Mouse (Mus musculus) heart, embryonic 12.5 days (tissue): ENCODE results near the gene Tox2. TPM values are rescaled to one million over a fixed set of nuclear protein-coding genes. Genes with fewer than 3 reads are reported as not detected.
A peak's percentile ranks its signal among the peaks of the same experiment; 100 is the strongest.

Experiments
- ATAC-seq: fragments of 200-750 bp; cut with Nextera tagmentation; 2 replicates; pipeline ENCODE4 v1.8.0; 2017; ENCODE audit warnings: moderate TSS enrichment, moderate library complexity; ENCODE audit not compliant: insufficient number of reproducible peaks, low FRiP score
- H3K27ac ChIP-seq: fragments of 300-500 bp; sonication (generic); 2 replicates; pipeline ENCODE4 v1.5.1; 2016; ENCODE audit warnings: mild to moderate bottlenecking, moderate library complexity; ENCODE audit not compliant: poor library complexity, severe bottlenecking
- H3K27me3 ChIP-seq: fragments of 300-500 bp; sonication (generic); replicated peaks from 2 replicates; pipeline ENCODE4 v1.6.1; 2016; ENCODE audit warnings: mild to moderate bottlenecking, moderate library complexity
- H3K36me3 ChIP-seq: fragments of 300-500 bp; sonication (generic); 2 replicates; pipeline ENCODE4 v1.6.1; 2016; ENCODE audit warnings: mild to moderate bottlenecking, moderate library complexity
- H3K4me1 ChIP-seq: fragments of 300-500 bp; sonication (generic); replicated peaks from 2 replicates; pipeline ENCODE4 v1.6.1; 2016; ENCODE audit warnings: mild to moderate bottlenecking
- H3K4me2 ChIP-seq: fragments of 300-500 bp; sonication (generic); 2 replicates; pipeline ENCODE4 v1.6.1; 2016; ENCODE audit warnings: mild to moderate bottlenecking, moderate library complexity
- H3K4me3 ChIP-seq: fragments of 300-500 bp; sonication (generic); 2 replicates; pipeline ENCODE4 v1.5.1; 2016; ENCODE audit warnings: mild to moderate bottlenecking
- H3K9ac ChIP-seq: fragments of 300-500 bp; sonication (generic); 2 replicates; pipeline ENCODE4 v1.6.1; 2016; ENCODE audit warnings: mild to moderate bottlenecking, moderate library complexity
- H3K9me3 ChIP-seq: fragments of 300-500 bp; sonication (generic); replicated peaks from 2 replicates; pipeline ENCODE4 v1.6.1; 2016; ENCODE audit warnings: mild to moderate bottlenecking, moderate library complexity
- WGBS: fragments of 180-500 bp; shearing (Covaris S2); methylation state at CpG from one replicate; pipeline ENCODE4 v1.1.7; 2016; 5-methylcytosine and 5-hydroxymethylcytosine counted together
- polyA plus RNA-seq: library from polyadenylated mRNA; unstranded; fragments of >200 nt; fragmentation: Nextera tagmentation; extraction: Ambion mirVana; gene quantifications from 2 replicates; pipeline ENCODE4 v1.2.1, GENCODE M21; 2016

Gene Tox2
- polyA plus RNA-seq, 1 experiment from 2014 or later = 2.4 TPM

GRCm38 (mm10) chr2:163285335-163285734 is 82.4 kb downstream of the Tox2 start:
- H3K36me3 ChIP-seq = no peaks in the 10 kb centered on the region
- H3K9ac ChIP-seq = no peak overlapping the region
- H3K9me3 ChIP-seq = no peaks in the 10 kb centered on the region
- H3K4me3 ChIP-seq = peak overlapping the region; percentile 18
- WGBS = 10% methylated on average over 9 of the region's 9 CpGs
- peak overlapping the region; percentile 55 for H3K4me2 ChIP-seq
- peaks cover 25% of the 10 kb centered on the region for H3K4me1 ChIP-seq
- no peak for ATAC-seq
- H3K27ac ChIP-seq = no peak overlapping the region
- peaks cover 21% of the 10 kb centered on the region for H3K27me3 ChIP-seq

GRCm38 (mm10) chr2:163285762-163286161 is 82.8 kb downstream of the Tox2 start:
- H3K4me1 ChIP-seq = peaks cover 25% of the 10 kb centered on the region

GRCm38 (mm10) chr2:163288881-163289379 is 86.0 kb downstream of the Tox2 start:
- Histone ChIP-seq H3K27ac (no peak overlapping the region), H3K27me3 (peaks cover 25% of the 10 kb centered on the region), H3K9ac (no peak overlapping the region), H3K4me2 (peak overlapping the region; percentile 57), H3K9me3 (peaks cover 3% of the 10 kb centered on the region; the same call in 1 of the 2 replicates), H3K4me3 (peak overlapping the region; percentile 14; the same call in 1 of the 2 replicates), H3K4me1 (peaks cover 25% of the 10 kb centered on the region), H3K36me3 (no peaks in the 10 kb centered on the region)
- 14% methylated on average over 21 of the region's 21 CpGs for WGBS
- peak; percentile 30 for ATAC-seq

More at GRCm38 (mm10) chr2:163285762-163286161, 82.8 kb downstream of the Tox2 start:
- H3K36me3 ChIP-seq = no peaks in the 10 kb centered on the region
- no peak overlapping the region for H3K27ac ChIP-seq
- H3K9ac ChIP-seq = no peak overlapping the region
- 36% methylated on average over 7 of the region's 7 CpGs for WGBS
- H3K9me3 ChIP-seq = no peaks in the 10 kb centered on the region
- peak; percentile 55; the same call in 1 of the 2 replicates for ATAC-seq
- peak overlapping the region; percentile 18; the same call in 1 of the 2 replicates for H3K4me3 ChIP-seq
- peaks cover 25% of the 10 kb centered on the region for H3K27me3 ChIP-seq
- peak overlapping the region; percentile 55 for H3K4me2 ChIP-seq

GRCm38 (mm10) chr2:163296999-163297630 is 94.2 kb downstream of the Tox2 start:
- H3K4me2 ChIP-seq = no peak overlapping the region
- no peak for ATAC-seq
- 0 out of 2 replicates have a peak, but pooled peaks cover 4% of the 10 kb centered on the region for H3K27me3 ChIP-seq
- H3K9me3 ChIP-seq = peaks cover 3% of the 10 kb centered on the region; the same call in 1 of the 2 replicates
- H3K4me1 ChIP-seq = no peaks in the 10 kb centered on the region
- H3K9ac ChIP-seq = no peak overlapping the region
- no peak overlapping the region for H3K27ac ChIP-seq
- H3K36me3 ChIP-seq = no peaks in the 10 kb centered on the region
- H3K4me3 ChIP-seq = no peak overlapping the region
- WGBS = 60% methylated on average over 11 of the region's 11 CpGs

GRCm38 (mm10) chr2:163300069-163301060 is 97.4 kb downstream of the Tox2 start:
- no peaks in the 10 kb centered on the region for H3K36me3 ChIP-seq
- H3K4me3 ChIP-seq = no peak overlapping the region
- H3K9ac ChIP-seq = no peak overlapping the region
- H3K4me2 ChIP-seq = no peak overlapping the region
- no peak overlapping the region for H3K27ac ChIP-seq
- H3K4me1 ChIP-seq = no peaks in the 10 kb centered on the region
- 55% methylated on average over 14 of the region's 14 CpGs for WGBS
- H3K27me3 ChIP-seq = peaks cover 4% of the 10 kb centered on the region; the same call in 1 of the 2 replicates
- no peaks in the 10 kb centered on the region for H3K9me3 ChIP-seq
- no peak for ATAC-seq

GRCm38 (mm10) chr2:163301641-163302040 is 98.7 kb downstream of the Tox2 start:
- Histone ChIP-seq H3K9me3 (no peaks in the 10 kb centered on the region), H3K4me2 (no peak overlapping the region), H3K27ac (no peak overlapping the region), H3K36me3 (no peaks in the 10 kb centered on the region), H3K4me1 (no peaks in the 10 kb centered on the region), H3K9ac (no peak overlapping the region), H3K4me3 (no peak overlapping the region), H3K27me3 (peaks cover 4% of the 10 kb centered on the region; the same call in 1 of the 2 replicates)
- ATAC-seq = no peak
- 43% methylated on average over 5 of the region's 5 CpGs for WGBS

- Histone ChIP-seq H3K27me3 (peaks cover 4% of the 10 kb centered on the region; the same call in 1 of the 2 replicates), H3K4me1 (no peaks in the 10 kb centered on the region)
These were observed 100.1 kb downstream of the Tox2 start for GRCm38 (mm10) chr2:163303037-163303436.

GRCm38 (mm10) chr2:163309376-163309775 is 106.5 kb downstream of the Tox2 start:
- no peak for ATAC-seq
- Histone ChIP-seq H3K4me2 (no peak overlapping the region), H3K27ac (no peak overlapping the region), H3K36me3 (no peaks in the 10 kb centered on the region), H3K27me3 (no peaks in the 10 kb centered on the region), H3K4me3 (no peak overlapping the region), H3K9me3 (no peaks in the 10 kb centered on the region), H3K4me1 (peaks cover 5% of the 10 kb centered on the region), H3K9ac (no peak overlapping the region)
- 87% methylated on average over 17 of the region's 17 CpGs for WGBS

More at GRCm38 (mm10) chr2:163303037-163303436, 100.1 kb downstream of the Tox2 start:
- Histone ChIP-seq H3K9ac (no peak overlapping the region), H3K4me2 (no peak overlapping the region), H3K4me3 (no peak overlapping the region), H3K36me3 (no peaks in the 10 kb centered on the region), H3K9me3 (no peaks in the 10 kb centered on the region), H3K27ac (no peak overlapping the region)
- 42% methylated on average over 9 of the region's 9 CpGs for WGBS
- no peak for ATAC-seq

GRCm38 (mm10) chr2:163310163-163310688 is 107.3 kb downstream of the Tox2 start:
- Histone ChIP-seq H3K9ac (no peak overlapping the region), H3K36me3 (no peaks in the 10 kb centered on the region), H3K4me3 (no peak overlapping the region), H3K4me2 (no peak overlapping the region), H3K4me1 (peaks cover 5% of the 10 kb centered on the region), H3K27me3 (no peaks in the 10 kb centered on the region), H3K27ac (no peak overlapping the region), H3K9me3 (no peaks in the 10 kb centered on the region)
- 72% methylated on average over 11 of the region's 11 CpGs for WGBS
- no peak for ATAC-seq

- Histone ChIP-seq H3K4me3 (no peak overlapping the region), H3K9me3 (no peaks in the 10 kb centered on the region), H3K9ac (no peak overlapping the region), H3K4me1 (no peaks in the 10 kb centered on the region), H3K36me3 (no peaks in the 10 kb centered on the region), H3K27me3 (peaks cover 8% of the 10 kb centered on the region), H3K4me2 (no peak overlapping the region), H3K27ac (no peak overlapping the region)
- ATAC-seq = no peak
- WGBS = 60% methylated on average over 4 of the region's 4 CpGs
These were observed 114.4 kb downstream of the Tox2 start for GRCm38 (mm10) chr2:163317281-163317680.
